Mouse (Mus musculus) kidney, embryonic 14.5 days (tissue): Measurements from ENCODE around the gene E4f1. TPM values are rescaled to one million over a fixed set of nuclear protein-coding genes. Genes with fewer than 3 reads are reported as not detected.
A peak's percentile ranks its signal among the peaks of the same experiment; 100 is the strongest.
"Not testable (repeated sequence)": the region's sequence is repeated elsewhere in the genome, so short reads cannot be mapped to it uniquely, and the experiment has no call there.

Experiments
- ATAC-seq: fragments of 200-750 bp; cut with Nextera tagmentation; 2 replicates; pipeline ENCODE4 v1.8.0; 2017; ENCODE audit warnings: moderate number of reproducible peaks, mild to moderate bottlenecking, moderate TSS enrichment, moderate library complexity; ENCODE audit not compliant: low FRiP score, low TSS enrichment
- H3K27ac ChIP-seq: fragments of 300-500 bp; sonication (generic); 2 replicates; pipeline ENCODE4 v1.5.1; 2014; ENCODE audit warnings: low read depth, mild to moderate bottlenecking, low read length, moderate library complexity, mixed read lengths
- H3K27me3 ChIP-seq: fragments of 300-500 bp; sonication (generic); 2 replicates; pipeline ENCODE4 v1.6.1; 2014; ENCODE audit warnings: mild to moderate bottlenecking, low read length; ENCODE audit not compliant: control insufficient read depth, insufficient read depth
- H3K36me3 ChIP-seq: fragments of 300-500 bp; sonication (generic); 2 replicates; pipeline ENCODE4 v1.6.1; 2014; ENCODE audit warnings: low read length, mixed read lengths; ENCODE audit not compliant: control insufficient read depth, insufficient read depth
- H3K4me1 ChIP-seq: fragments of 300-500 bp; sonication (generic); 2 replicates; pipeline ENCODE4 v1.6.1; 2014; ENCODE audit warnings: low read length, mixed read lengths; ENCODE audit not compliant: control insufficient read depth, insufficient read depth
- H3K4me2 ChIP-seq: fragments of 300-500 bp; sonication (generic); replicated peaks from 2 replicates; pipeline ENCODE4 v1.6.1; 2014; ENCODE audit warnings: low read depth, mild to moderate bottlenecking, low read length
- H3K4me3 ChIP-seq: fragments of 300-500 bp; sonication (generic); 2 replicates; pipeline ENCODE4 v1.5.1; 2014; ENCODE audit warnings: mild to moderate bottlenecking, low read length
- H3K9ac ChIP-seq: fragments of 300-500 bp; sonication (generic); 2 replicates; pipeline ENCODE4 v1.6.1; 2014; ENCODE audit warnings: low read depth, mild to moderate bottlenecking, low read length, moderate library complexity
- H3K9me3 ChIP-seq: fragments of 300-500 bp; sonication (generic); 2 replicates; pipeline ENCODE4 v1.6.1; 2016; ENCODE audit warnings: low read length; ENCODE audit not compliant: control insufficient read depth
- WGBS: fragments of 180-500 bp; shearing (Covaris S2); extraction: QIAGEN DNeasy Blood & Tissue Kit; methylation state at CpG from one replicate; pipeline ENCODE4 v1.1.7; 2014; 5-methylcytosine and 5-hydroxymethylcytosine counted together
- polyA plus RNA-seq: library from polyadenylated mRNA; unstranded; fragments of >200 nt; fragmentation: Nextera tagmentation; extraction: Ambion mirVana; gene quantifications from 2 replicates; pipeline ENCODE4 v1.2.1, GENCODE M21; 2014

The E4f1 gene
- polyA plus RNA-seq, 1 experiment from 2014 or later = 23.2 TPM

GRCm38 (mm10) chr17:24469336-24469909 is 690 bp downstream of the E4f1 start:
- no peak for ATAC-seq
- Histone ChIP-seq H3K36me3 (peaks cover 9% of the 10 kb centered on the region), H3K9me3 (no peaks in the 10 kb centered on the region), H3K4me3 (peak overlapping the region; percentile 86), H3K4me2 (peak overlapping the region; percentile 98), H3K27ac (peak overlapping the region; percentile 60; the same call in 1 of the 2 replicates), H3K27me3 (no peaks in the 10 kb centered on the region), H3K4me1 (peaks cover 34% of the 10 kb centered on the region), H3K9ac (peak overlapping the region; percentile 81)
- WGBS = 14% methylated on average over 7 of the region's 7 CpGs

- H3K27ac ChIP-seq = no peak overlapping the region
- H3K4me2 ChIP-seq = no peak overlapping the region
- H3K4me3 ChIP-seq = no peak overlapping the region
- WGBS = 90% methylated on average over 5 of the region's 5 CpGs
- H3K27me3 ChIP-seq = no peaks in the 10 kb centered on the region
- peaks cover 27% of the 10 kb centered on the region for H3K4me1 ChIP-seq
- ATAC-seq = no peak
- H3K9me3 ChIP-seq = no peaks in the 10 kb centered on the region
- peaks cover 2% of the 10 kb centered on the region for H3K36me3 ChIP-seq
- no peak overlapping the region for H3K9ac ChIP-seq
These were observed 1.4 kb downstream of the E4f1 start for GRCm38 (mm10) chr17:24468636-24469246.

DNA sequence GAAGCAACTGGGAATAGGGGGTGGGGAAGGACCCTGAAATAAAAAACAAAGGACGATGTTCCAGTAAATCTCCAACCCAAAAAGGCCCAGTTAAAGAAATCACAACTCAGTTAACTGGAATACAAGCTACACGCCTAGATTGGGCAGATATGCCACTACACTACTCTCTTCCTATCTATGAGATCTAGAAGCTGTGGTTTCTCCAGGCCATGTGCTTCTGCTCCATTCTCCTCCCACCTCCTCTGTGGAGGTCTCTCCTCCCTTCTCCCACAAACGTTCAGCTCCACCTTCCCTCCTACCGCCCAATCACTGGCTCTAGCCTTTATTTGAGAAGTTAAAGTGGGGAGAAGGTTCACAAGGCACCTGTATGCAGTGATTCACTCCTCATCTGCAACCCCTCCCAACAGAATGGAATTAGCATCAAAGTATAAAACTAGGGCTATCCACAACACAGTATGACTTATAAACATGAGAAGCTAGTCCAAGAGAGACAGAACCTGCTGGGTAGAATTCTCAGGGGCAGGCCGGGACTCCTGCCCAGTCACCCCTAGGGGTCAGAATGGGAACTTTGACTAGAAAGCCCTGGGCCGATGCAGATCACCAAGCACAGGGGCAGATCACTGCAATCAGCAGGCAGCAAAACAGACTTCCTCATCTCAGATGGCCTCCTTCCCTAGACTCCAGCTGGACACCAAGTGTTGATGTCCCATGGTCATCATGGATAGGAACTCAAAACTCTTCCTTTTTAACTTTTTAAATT is 6.6 kb downstream of the E4f1 start:
- no peak overlapping the region for H3K4me2 ChIP-seq
- no peaks in the 10 kb centered on the region for H3K9me3 ChIP-seq
- no peak overlapping the region for H3K27ac ChIP-seq
- 58% methylated on average over 6 of the region's 6 CpGs for WGBS
- ATAC-seq = 0 out of 2 replicates have a peak, but pooled peaks have one; percentile 24
- no peaks in the 10 kb centered on the region for H3K4me1 ChIP-seq
- no peaks in the 10 kb centered on the region for H3K36me3 ChIP-seq
- no peaks in the 10 kb centered on the region for H3K27me3 ChIP-seq
- H3K4me3 ChIP-seq = no peak overlapping the region
- no peak overlapping the region for H3K9ac ChIP-seq

GRCm38 (mm10) chr17:24462932-24463331 is 7.2 kb downstream of the E4f1 start:
- no peaks in the 10 kb centered on the region for H3K36me3 ChIP-seq
- WGBS = 63% methylated on average over 1 of the region's 1 CpGs
- no peak overlapping the region for H3K4me2 ChIP-seq
- H3K9ac ChIP-seq = no peak overlapping the region
- no peak overlapping the region for H3K27ac ChIP-seq
- H3K4me3 ChIP-seq = no peak overlapping the region
- ATAC-seq = no peak
- no peaks in the 10 kb centered on the region for H3K9me3 ChIP-seq
- H3K27me3 ChIP-seq = no peaks in the 10 kb centered on the region
- H3K4me1 ChIP-seq = no peaks in the 10 kb centered on the region

- no peaks in the 10 kb centered on the region for H3K9me3 ChIP-seq
- no peak for ATAC-seq
- H3K4me1 ChIP-seq = no peaks in the 10 kb centered on the region
- no peak overlapping the region for H3K9ac ChIP-seq
- no peaks in the 10 kb centered on the region for H3K27me3 ChIP-seq
- H3K36me3 ChIP-seq = no peaks in the 10 kb centered on the region
- no peak overlapping the region for H3K27ac ChIP-seq
- 65% methylated on average over 2 of the region's 2 CpGs for WGBS
- no peak overlapping the region for H3K4me3 ChIP-seq
- no peak overlapping the region for H3K4me2 ChIP-seq
These were observed 8.5 kb downstream of the E4f1 start for GRCm38 (mm10) chr17:24461580-24461979.

GRCm38 (mm10) chr17:24455523-24456206 is 14.4 kb downstream of the E4f1 start:
- ATAC-seq = peak; percentile 13
- peak overlapping the region; percentile 26; the same call in 1 of the 2 replicates for H3K27ac ChIP-seq
- H3K9me3 ChIP-seq, H3K36me3 ChIP-seq, H3K27me3 ChIP-seq, H3K9ac ChIP-seq, H3K4me1 ChIP-seq: not testable (repeated sequence)
- 45% methylated on average over 10 of the region's 10 CpGs for WGBS
- peak overlapping the region; percentile 67; the same call in 1 of the 2 replicates for H3K4me2 ChIP-seq
- peak overlapping the region; percentile 73 for H3K4me3 ChIP-seq

DNA sequence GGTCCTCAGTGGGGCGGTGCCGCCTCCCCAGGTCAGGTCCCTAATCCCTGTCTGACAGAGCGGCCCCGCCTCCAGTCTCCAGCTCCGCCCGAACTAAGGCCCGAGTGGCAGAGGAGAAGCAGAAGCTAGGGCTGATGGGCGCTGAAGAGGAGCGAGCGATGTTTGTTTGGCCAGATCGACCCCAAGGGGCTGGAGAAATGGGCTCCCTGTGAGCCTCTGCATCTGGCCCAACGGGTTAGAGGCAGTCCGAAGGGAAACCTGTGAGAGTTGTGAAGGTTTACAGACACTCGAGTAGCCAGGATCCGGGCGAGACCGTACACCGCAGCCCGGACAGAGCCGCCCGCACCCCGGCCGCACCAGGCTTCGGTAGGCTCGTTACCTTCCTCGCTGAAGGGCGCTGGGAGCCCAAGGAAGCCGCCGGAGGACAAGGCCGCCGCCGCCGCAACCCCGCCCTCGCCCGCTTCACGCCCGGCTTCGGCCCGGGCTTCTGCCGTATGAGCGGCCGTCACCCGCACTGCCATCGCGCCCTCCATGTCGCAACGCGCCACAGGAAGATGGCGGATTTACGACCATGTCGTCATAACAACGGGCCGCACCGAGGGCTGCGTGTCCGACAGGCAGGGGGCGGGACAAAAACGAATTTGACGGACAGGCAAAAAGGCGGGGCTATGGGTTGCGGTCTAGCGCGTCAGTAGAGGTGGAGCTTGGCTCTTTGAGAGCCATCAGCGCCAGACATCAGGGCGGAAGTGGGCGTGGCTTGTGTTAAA is 15.2 kb downstream of the E4f1 start:
- H3K4me2 ChIP-seq = peak overlapping the region; percentile 67
- ATAC-seq = peak; percentile 96
- H3K27me3 ChIP-seq = no peaks in the 10 kb centered on the region
- H3K36me3 ChIP-seq = peaks cover 16% of the 10 kb centered on the region
- H3K27ac ChIP-seq = peak overlapping the region; percentile 95
- WGBS = under 1% methylated on average over 63 of the region's 67 CpGs
- peak overlapping the region; percentile 83 for H3K9ac ChIP-seq
- no peaks in the 10 kb centered on the region for H3K9me3 ChIP-seq
- peak overlapping the region; percentile 73 for H3K4me3 ChIP-seq
- H3K4me1 ChIP-seq = peaks cover 6% of the 10 kb centered on the region; the same call in 1 of the 2 replicates

DNA sequence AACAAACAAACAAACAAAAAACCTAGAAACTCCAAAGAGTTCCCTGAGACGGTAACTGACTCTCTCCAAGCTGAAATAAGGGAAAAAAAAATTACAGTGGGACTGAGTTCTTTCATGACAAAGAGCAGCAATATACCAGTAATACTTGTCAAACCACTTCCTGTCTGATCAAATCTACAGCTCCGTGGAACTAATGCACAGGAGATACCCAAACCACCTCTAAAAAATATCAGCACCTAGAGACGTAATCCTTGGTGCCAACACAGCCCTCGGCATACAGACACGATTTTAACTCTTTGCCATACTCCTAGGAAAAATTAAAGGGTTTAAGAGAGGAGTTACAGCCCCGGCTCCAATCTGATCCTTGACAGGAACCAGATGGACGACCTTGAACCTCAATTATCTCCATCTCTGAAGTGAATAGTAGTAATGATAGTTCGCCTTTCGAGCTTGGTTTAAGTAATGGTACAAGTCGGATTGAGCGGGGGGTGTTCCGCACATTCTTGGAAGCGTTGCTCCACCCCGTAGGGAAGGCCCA is 15.8 kb downstream of the E4f1 start:
- 0 out of 2 replicates have a peak, but pooled peaks have one; percentile 0 for ATAC-seq
- peak overlapping the region; percentile 73 for H3K4me3 ChIP-seq
- H3K4me1 ChIP-seq = peaks cover 6% of the 10 kb centered on the region; the same call in 1 of the 2 replicates
- H3K27ac ChIP-seq = peak overlapping the region; percentile 95
- peak overlapping the region; percentile 83 for H3K9ac ChIP-seq
- no peaks in the 10 kb centered on the region for H3K27me3 ChIP-seq
- 6% methylated on average over 14 of the region's 14 CpGs for WGBS
- H3K4me2 ChIP-seq = peak overlapping the region; percentile 67
- peaks cover 23% of the 10 kb centered on the region for H3K36me3 ChIP-seq
- H3K9me3 ChIP-seq = no peaks in the 10 kb centered on the region
